Mouse (Mus musculus) heart, adult 8-10 months (tissue): Measurements from ENCODE around the gene Hnrnpc. TPM values are rescaled to one million over a fixed set of nuclear protein-coding genes. Genes with fewer than 3 reads are reported as not detected.
A peak's percentile ranks its signal among the peaks of the same experiment; 100 is the strongest.

Source experiments
- DNase-seq: peaks from one replicate; pipeline ENCODE4 v3.0.0; 2022; ENCODE audit warnings: low spot score
- total RNA-seq, 4 experiments: library from RNA; stranded (reverse); gene quantifications; 2 replicates each; pipeline ENCODE4 v1.2.4; 2022

Gene Hnrnpc
- total RNA-seq = 100 to 1,000 TPM; 126 to 132 (median 128) TPM

- DNase-seq = peak; percentile 100
Measured at GRCm38 (mm10) chr14:52103856-52104676, at the start of gene Hnrnpc. Gene Hnrnpc (minus strand): TSS chr14:52104028.

DNA sequence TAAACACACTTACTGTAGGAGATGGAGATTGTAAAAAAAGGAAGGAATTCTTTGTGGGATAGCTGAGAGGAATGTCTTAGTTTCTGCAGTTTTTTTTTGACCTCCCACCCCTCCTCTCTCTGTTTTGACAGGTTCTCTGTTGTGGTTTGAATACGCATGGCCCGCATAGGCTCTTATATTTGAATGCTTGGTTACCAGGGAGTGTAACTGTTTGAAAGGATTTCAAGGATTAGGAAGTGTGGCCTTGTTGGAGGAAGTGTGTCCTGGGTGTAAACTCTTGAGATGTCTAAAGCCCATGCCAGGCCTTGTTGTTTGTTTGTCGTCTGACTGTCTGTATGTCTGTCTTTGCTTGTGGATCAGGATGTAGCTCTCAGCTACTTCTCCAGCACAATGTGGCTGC lies 48.8 kb upstream of the Hnrnpc start:
- no peak for DNase-seq

- DNase-seq = no peak
Measured at GRCm38 (mm10) chr14:52152179-52152578, 48.4 kb upstream of the Hnrnpc start.

DNA sequence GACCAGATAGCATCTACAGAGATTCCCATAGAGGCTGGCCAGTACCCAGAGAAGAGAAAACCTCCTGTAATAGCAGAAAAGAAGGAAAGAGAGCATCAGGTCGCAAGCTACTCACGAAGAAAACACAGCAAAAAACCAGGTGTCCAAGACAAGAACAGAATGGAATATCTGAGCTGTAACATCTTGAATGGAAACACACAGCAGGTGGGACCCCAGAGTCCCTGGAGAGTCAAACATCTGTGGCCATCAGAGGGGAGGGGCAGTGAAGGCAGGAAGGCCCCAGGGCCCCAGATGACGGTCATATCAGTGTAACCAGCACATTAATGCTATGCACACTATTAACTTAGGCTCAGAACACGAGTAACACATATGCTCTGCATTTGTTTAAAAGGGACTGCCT lies 46.1 kb upstream of the Hnrnpc start:
- DNase-seq = no peak

DNA sequence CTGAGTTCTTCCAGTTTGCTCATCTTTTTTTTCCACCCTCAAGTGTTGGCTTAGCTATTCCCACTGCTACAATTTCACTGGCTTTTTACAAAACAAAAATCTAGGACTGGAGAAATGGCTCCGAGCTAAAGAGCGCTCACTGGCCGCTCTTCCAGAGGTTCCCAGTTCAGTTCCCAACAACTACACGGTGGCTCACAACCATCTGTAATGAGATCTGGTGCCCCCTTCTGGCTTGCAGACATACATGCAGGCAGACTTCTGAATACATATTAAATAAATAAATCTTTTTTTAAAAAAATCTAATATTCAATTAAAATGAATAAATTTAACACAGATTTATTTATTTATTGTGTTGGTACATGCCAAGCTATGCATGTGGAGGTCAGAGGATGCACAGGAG lies 42.7 kb upstream of the Hnrnpc start:
- DNase-seq = no peak

GRCm38 (mm10) chr14:52144165-52144564 lies 40.3 kb upstream of the Hnrnpc start:
- no peak for DNase-seq

DNA sequence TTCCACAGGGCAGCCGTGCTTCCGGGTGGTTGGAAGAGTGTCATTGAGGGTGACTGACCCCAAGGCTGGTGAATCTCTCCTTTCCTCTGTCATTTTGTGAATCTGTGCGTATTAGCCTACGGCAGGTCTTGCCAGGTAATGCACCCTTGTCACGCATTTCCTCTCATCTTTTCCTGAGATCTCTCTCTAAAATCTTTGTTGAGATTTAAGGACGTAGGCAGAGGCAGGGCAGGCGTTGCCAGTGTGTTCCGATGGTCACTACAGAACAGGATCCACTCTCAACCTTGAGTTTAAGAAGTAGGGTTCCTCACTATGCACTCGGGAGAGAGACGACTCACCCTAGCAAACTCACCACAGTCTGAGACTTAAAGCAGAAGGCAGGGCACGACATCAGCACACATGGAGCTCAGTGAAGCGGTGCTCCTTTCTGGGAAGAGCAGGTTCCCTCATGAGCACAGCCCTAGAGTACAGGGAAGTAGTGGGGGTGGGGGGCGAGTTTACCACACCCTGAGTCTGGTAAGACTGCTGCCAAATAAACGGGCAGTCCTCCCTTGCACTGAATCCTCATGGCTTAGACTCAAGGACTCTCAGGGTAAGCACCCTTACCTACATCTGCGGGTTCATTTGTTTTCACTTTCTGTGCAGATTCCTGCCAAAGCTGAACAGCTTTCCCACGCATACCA lies 37.8 kb upstream of the Hnrnpc start:
- DNase-seq = no peak

DNA sequence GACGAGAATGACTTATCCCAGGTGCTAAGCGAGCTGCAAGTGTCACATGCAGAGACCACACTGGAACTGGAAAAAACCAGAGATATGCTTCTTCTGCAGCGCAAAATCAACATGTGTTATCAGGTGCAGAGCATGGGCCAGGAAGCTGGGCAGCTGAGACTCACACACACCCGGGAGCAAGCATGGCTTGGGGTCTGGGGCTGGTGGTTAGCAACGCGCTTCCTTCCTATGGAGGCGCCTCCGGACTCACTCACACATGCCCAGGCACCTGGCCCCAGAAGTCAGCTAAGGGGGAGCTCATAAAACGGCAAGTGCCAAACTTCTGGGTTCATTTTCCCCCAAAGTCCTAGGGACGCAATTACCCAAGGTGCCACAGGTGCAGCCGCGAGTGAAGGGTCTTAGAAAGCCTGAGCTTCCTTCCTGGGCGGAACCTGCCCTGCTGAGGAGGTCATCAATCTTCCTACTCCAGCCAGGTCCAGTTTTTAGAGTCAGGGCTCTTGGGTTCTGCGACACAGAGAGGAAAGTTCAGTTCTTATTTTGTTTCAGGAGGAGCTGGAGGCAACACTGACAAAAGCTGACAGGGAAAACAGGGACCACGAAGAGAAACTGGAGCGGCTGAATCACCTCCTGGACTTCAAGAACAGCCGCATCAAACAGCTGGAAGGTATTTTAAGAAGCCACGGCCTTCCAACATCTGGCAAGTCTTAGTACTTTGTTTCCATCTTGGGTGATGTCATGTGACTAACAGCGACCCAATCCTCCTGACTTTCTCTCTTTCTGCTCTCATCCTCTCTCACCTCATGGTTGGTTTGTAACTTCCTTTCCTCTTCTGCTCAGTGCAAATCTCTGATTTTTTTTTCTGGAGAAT lies 37.0 kb upstream of the Hnrnpc start:
- DNase-seq = no peak

- DNase-seq = peak; percentile 8
Measured at GRCm38 (mm10) chr14:52133584-52133983, 29.8 kb upstream of the Hnrnpc start.

GRCm38 (mm10) chr14:52124636-52125035 lies 20.8 kb upstream of the Hnrnpc start:
- DNase-seq = no peak

- peak; percentile 51 for DNase-seq
Measured at GRCm38 (mm10) chr14:52123918-52124317, 20.1 kb upstream of the Hnrnpc start.

GRCm38 (mm10) chr14:52120169-52120568 lies 16.3 kb upstream of the Hnrnpc start:
- no peak for DNase-seq

GRCm38 (mm10) chr14:52118823-52119608 lies 15.2 kb upstream of the Hnrnpc start:
- no peak for DNase-seq

DNA sequence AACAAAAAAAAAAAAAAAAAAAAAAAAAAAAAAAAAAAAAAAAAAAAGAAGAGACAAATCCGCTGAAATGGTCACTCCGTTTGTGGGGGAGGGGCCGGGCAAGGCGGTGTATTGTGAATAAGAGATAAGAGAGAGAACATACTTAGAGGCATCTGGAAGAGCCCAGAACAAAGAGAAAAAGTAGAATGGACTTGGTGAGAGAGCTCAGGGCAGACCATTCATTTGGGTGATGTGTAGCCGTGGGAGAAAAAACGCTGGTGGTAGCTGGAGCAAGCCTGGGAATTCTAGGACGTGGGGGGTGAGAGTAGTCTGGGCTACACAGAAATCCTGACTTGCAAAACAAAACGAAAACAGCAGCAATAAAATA lies 14.6 kb upstream of the Hnrnpc start:
- DNase-seq = no peak

DNA sequence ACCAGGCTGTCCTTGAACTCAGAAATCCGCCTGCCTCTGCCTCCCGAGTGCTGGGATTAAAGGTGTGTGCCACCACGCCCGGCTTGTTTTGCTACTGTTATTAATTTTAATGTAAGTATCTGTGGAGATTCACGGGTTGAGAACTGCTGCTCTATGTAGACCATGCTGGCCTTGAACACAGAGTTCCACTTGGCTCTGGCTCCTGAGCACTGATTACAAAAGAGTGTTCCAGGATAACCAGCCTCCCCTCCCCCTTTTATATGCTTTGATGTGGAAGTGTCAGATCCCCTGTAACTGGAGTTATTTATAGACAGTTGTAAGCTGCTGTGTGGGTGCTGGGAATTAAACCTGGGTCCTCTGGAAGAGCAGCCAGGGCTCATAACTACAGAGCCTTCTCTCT lies 13.4 kb upstream of the Hnrnpc start:
- no peak for DNase-seq

DNA sequence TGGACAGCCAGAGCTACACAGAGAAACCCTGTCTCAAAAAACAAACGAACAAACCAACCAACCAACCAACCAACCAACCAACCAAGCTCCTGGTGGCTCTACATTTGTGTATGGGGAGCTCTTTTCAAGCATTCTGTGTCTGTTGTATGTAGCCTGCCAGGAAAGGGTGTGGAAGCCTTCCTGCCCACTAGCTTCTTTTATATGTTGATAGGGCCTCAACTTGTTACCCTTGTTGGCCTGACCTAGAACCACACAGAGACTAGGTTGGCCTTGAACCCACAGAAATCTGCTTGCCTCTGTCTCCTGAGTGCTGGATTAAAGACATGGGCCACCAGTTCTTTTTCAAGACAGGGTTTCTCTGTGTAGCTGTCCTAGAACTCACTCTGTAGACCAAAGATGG lies 10.3 kb upstream of the Hnrnpc start:
- no peak for DNase-seq

DNA sequence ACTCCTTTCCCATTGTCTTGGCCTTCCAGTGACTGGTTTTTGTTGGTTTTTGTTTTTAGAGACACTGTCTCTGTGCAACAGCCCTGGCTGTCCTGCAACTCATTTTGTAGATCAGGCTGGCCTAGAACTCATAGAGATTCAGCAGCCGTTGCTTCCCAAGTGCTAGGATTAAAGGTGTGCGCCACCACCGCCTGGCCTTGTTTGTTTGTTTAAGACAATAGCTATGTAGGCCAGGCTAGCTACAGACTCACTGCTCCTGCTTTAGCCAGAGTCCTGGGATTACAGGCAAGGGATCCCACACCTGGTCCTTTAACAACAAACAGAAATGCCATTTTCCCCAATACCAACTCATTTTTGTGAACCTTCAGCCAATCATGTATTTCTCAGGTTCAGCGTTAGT lies 6.5 kb upstream of the Hnrnpc start, which contains the start of gene Rpgrip1:
TSS of gene Rpgrip1 (plus strand) at position 359 of the 400 bp plus-strand sequence.
- DNase-seq = no peak

GRCm38 (mm10) chr14:52108025-52108424 lies 4.2 kb upstream of the Hnrnpc start:
- no peak for DNase-seq

GRCm38 (mm10) chr14:52106741-52107140 lies 2.9 kb upstream of the Hnrnpc start:
- peak; percentile 56 for DNase-seq

- no peak for DNase-seq
Measured at GRCm38 (mm10) chr14:52105308-52105707, 1.5 kb upstream of the Hnrnpc start.

GRCm38 (mm10) chr14:52104677-52105285 lies 953 bp upstream of the Hnrnpc start:
- no peak for DNase-seq
